Mouse (Mus musculus) midbrain, embryonic 11.5 days (tissue): ENCODE data around the gene Olfr147. TPM values are rescaled to one million over a fixed set of nuclear protein-coding genes. Genes with fewer than 3 reads are reported as not detected.
"Not testable (repeated sequence)": the region's sequence is repeated elsewhere in the genome, so short reads cannot be mapped to it uniquely, and the experiment has no call there.

Experiments
- ATAC-seq: fragments of 200-750 bp; cut with Nextera tagmentation; 2 replicates; pipeline ENCODE4 v1.8.0; 2017; ENCODE audit warnings: moderate TSS enrichment, moderate library complexity; ENCODE audit not compliant: low FRiP score
- DNase-seq: peaks from one replicate; pipeline ENCODE4 v3.0.0; 2015; ENCODE audit warnings: low spot score; ENCODE audit errors: missing footprints
- H3K27ac ChIP-seq: fragments of 300-500 bp; sonication (generic); 2 replicates; pipeline ENCODE4 v1.5.1; 2014; ENCODE audit warnings: low read depth, low read length
- H3K27me3 ChIP-seq: fragments of 300-500 bp; sonication (generic); 2 replicates; pipeline ENCODE4 v1.6.1; 2014; ENCODE audit warnings: mild to moderate bottlenecking, low read length, moderate library complexity, mixed read lengths; ENCODE audit not compliant: control insufficient read depth, insufficient read depth
- H3K36me3 ChIP-seq: fragments of 300-500 bp; sonication (generic); 2 replicates; pipeline ENCODE4 v1.6.1; 2014; ENCODE audit warnings: mild to moderate bottlenecking, low read length, moderate library complexity, mixed read lengths; ENCODE audit not compliant: control insufficient read depth, insufficient read depth
- H3K4me1 ChIP-seq: fragments of 300-500 bp; sonication (generic); 2 replicates; pipeline ENCODE4 v1.6.1; 2014; ENCODE audit warnings: low read length; ENCODE audit not compliant: control insufficient read depth, insufficient read depth
- H3K4me2 ChIP-seq: fragments of 300-500 bp; sonication (generic); 2 replicates; pipeline ENCODE4 v1.6.1; 2014; ENCODE audit warnings: mild to moderate bottlenecking, moderate library complexity
- H3K4me3 ChIP-seq: fragments of 300-500 bp; sonication (generic); 2 replicates; pipeline ENCODE4 v1.5.1; 2014; ENCODE audit warnings: low read depth, low read length
- H3K9ac ChIP-seq: fragments of 300-500 bp; sonication (generic); 2 replicates; pipeline ENCODE4 v1.6.1; 2014; ENCODE audit warnings: low read length
- H3K9me3 ChIP-seq: fragments of 300-500 bp; sonication (generic); 2 replicates; pipeline ENCODE4 v1.6.1; 2016; ENCODE audit warnings: low read length; ENCODE audit not compliant: control insufficient read depth
- WGBS: fragments of 180-500 bp; shearing (Covaris S2); extraction: QIAGEN DNeasy Blood & Tissue Kit; methylation state at CpG from one replicate; pipeline ENCODE4 v1.1.7; 2014; 5-methylcytosine and 5-hydroxymethylcytosine counted together
- polyA plus RNA-seq: library from polyadenylated mRNA; unstranded; fragments of >200 nt; fragmentation: Nextera tagmentation; extraction: Ambion mirVana; gene quantifications from 2 replicates; pipeline ENCODE4 v1.2.1, GENCODE M21; 2014

The Olfr147 gene
- not detected in 2 replicates for polyA plus RNA-seq

- Histone ChIP-seq H3K9ac (no peak within 1 kb of the TSS), H3K36me3 (no peaks in the 10 kb centered on the region), H3K27me3 (no peaks in the 10 kb centered on the region), H3K4me2 (no peak within 1 kb of the TSS), H3K4me3 (no peak within 1 kb of the TSS), H3K9me3 (no peaks in the 10 kb centered on the region), H3K27ac (no peak within 1 kb of the TSS), H3K4me1 (no peaks in the 10 kb centered on the region)
- WGBS = 81% methylated on average over 1 of the region's 1 CpGs
- no peak for ATAC-seq
- no peak for DNase-seq
Observed at GRCm38 (mm10) chr9:38401398-38401797, at the start of gene Olfr147. Gene Olfr147, plus strand, starts transcription at chr9:38401698.

DNA sequence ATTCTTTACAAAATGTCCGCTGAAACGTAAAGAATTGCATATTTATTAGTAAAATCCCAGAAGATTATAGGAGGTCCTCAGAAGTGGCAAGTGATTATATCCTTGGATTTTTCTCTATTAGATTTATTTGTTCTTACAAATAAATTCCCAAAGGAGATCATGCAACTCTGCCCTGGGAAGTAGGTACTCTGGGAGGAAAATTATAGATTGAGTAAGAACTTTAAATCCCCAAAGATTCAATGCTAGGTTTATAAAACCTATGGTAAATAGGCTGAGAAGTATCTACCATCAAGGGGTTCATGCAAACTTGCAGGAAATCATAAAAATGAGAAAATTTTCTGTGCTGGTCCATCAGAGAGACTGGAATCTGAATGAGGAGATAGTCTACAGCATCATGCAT lies 34.9 kb upstream of the Olfr147 start, which contains the start of gene Olfr250:
Gene Olfr250, plus strand, starts transcription at position 301 of the 400 bp plus-strand sequence.
- no peak for ATAC-seq
- Histone ChIP-seq H3K4me3 (no peak within 1 kb of the TSS), H3K27me3 (no peaks in the 10 kb centered on the region), H3K4me1 (no peaks in the 10 kb centered on the region), H3K9ac (no peak within 1 kb of the TSS), H3K4me2 (no peak within 1 kb of the TSS), H3K27ac (no peak within 1 kb of the TSS), H3K36me3 (no peaks in the 10 kb centered on the region), H3K9me3 (no peaks in the 10 kb centered on the region)
- DNase-seq = no peak
- 88% methylated on average over 2 of the region's 2 CpGs for WGBS

DNA sequence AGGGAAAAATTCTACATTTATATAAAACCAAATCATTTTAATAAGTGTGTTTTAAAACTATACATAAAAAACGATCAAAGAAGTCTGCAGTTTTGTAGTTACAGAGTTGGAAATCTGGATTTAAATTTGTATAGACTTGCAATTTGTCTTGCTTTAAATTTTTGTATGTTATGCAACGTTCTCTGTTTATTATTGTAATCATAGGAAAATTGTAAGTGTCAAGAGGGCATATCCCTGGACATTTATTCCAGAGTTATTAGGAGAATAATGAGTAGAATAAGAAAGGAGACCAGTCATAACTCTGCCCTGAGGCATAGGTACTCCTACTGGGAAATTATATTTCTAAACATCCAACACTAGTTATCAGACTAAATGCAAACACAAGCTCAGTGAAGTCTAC lies 24.7 kb upstream of the Olfr147 start, which contains the start of gene Olfr251:
Gene Olfr251, plus strand, starts transcription at position 301 of the 400 bp plus-strand sequence.
- Histone ChIP-seq H3K4me1 (no peaks in the 10 kb centered on the region), H3K4me2 (no peak within 1 kb of the TSS), H3K9ac (no peak within 1 kb of the TSS), H3K36me3 (no peaks in the 10 kb centered on the region), H3K9me3 (no peaks in the 10 kb centered on the region), H3K4me3 (no peak within 1 kb of the TSS), H3K27ac (no peak within 1 kb of the TSS), H3K27me3 (no peaks in the 10 kb centered on the region)
- no peak for DNase-seq
- ATAC-seq = no peak
- WGBS = 81% methylated on average over 2 of the region's 2 CpGs

GRCm38 (mm10) chr9:38407502-38407901 lies 6.0 kb downstream of the Olfr147 start:
- H3K36me3 ChIP-seq, H3K4me3 ChIP-seq, H3K9ac ChIP-seq, H3K4me2 ChIP-seq, H3K4me1 ChIP-seq, ATAC-seq, H3K9me3 ChIP-seq, DNase-seq, H3K27ac ChIP-seq, H3K27me3 ChIP-seq: not testable (repeated sequence)
- WGBS = 91% methylated on average over 3 of the region's 3 CpGs

- H3K4me1 ChIP-seq, ATAC-seq, H3K27me3 ChIP-seq, H3K4me2 ChIP-seq, H3K36me3 ChIP-seq, H3K27ac ChIP-seq, H3K9ac ChIP-seq, DNase-seq, H3K4me3 ChIP-seq, H3K9me3 ChIP-seq: not testable (repeated sequence)
- 93% methylated on average over 14 of the region's 14 CpGs for WGBS
Observed at GRCm38 (mm10) chr9:38413502-38413901, 12.0 kb downstream of the Olfr147 start.

- no peaks in the 10 kb centered on the region for H3K27me3 ChIP-seq
- H3K4me1 ChIP-seq = no peaks in the 10 kb centered on the region
- no peak overlapping the region for H3K27ac ChIP-seq
- ATAC-seq (no peak), DNase-seq (no peak)
- no peaks in the 10 kb centered on the region for H3K36me3 ChIP-seq
- H3K9ac ChIP-seq = no peak overlapping the region
- no peak overlapping the region for H3K4me3 ChIP-seq
- no peak overlapping the region for H3K4me2 ChIP-seq
- no peaks in the 10 kb centered on the region for H3K9me3 ChIP-seq
Observed at GRCm38 (mm10) chr9:38423801-38424200, 22.3 kb downstream of the Olfr147 start.

- 54% methylated on average over 1 of the region's 1 CpGs for whole genome bisulfite sequencing
- ATAC-seq (no peak), DNase-seq (no peak)
- Histone ChIP-seq H3K4me1 (no peaks in the 10 kb centered on the region), H3K9me3 (no peaks in the 10 kb centered on the region), H3K4me3 (no peak overlapping the region), H3K9ac (no peak overlapping the region), H3K27me3 (no peaks in the 10 kb centered on the region), H3K27ac (no peak overlapping the region), H3K4me2 (no peak overlapping the region), H3K36me3 (no peaks in the 10 kb centered on the region)
Observed at GRCm38 (mm10) chr9:38427026-38427425, 25.5 kb downstream of the Olfr147 start.

DNA sequence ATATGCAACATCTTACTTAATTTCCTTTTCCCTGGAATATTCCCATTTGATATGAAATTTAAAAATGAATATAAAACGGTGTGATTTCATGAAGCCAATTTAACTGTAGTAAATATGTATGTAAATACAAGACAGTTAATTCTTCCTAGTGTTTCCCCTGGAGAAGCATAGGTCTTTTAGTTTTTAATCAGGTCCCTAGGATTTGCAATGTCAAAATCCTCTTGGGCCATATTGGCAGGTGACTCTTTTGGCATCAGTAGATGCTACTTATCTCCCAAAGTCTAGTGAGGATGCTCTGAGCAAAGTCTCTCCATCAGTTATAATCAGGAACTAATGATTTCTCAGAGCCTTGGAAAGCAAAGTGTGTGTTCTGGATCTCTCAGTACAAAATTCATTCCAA lies 27.7 kb downstream of the Olfr147 start, which contains the start of gene Olfr901:
Gene Olfr901, plus strand, starts transcription at position 301 of the 400 bp plus-strand sequence.
- no peak within 1 kb of the TSS for H3K9ac ChIP-seq
- H3K27me3 ChIP-seq = no peaks in the 10 kb centered on the region
- no peaks in the 10 kb centered on the region for H3K9me3 ChIP-seq
- no peak within 1 kb of the TSS for H3K4me2 ChIP-seq
- H3K4me1 ChIP-seq = no peaks in the 10 kb centered on the region
- 92% methylated on average over 1 of the region's 1 CpGs for WGBS
- no peaks in the 10 kb centered on the region for H3K36me3 ChIP-seq
- no peak within 1 kb of the TSS for H3K4me3 ChIP-seq
- no peak for DNase-seq
- ATAC-seq = no peak
- no peak within 1 kb of the TSS for H3K27ac ChIP-seq

DNA sequence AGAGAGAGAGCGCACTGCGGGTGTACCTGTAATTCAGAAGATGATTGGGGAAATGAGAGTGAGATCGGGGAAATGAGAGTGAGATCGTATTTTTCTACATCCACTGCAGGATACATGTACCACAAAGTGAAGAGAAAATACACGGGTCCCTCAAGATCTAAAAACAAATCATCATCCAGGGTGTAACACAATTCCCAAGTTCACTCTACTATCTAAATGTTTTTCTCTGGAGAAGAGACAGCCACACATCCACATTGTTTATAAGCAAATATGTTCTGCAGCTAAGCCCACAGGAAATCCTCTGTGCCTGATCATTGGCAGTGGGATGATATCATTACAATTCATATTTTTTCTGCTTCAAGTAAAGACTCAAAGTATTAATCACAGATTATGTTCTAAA lies 45.9 kb downstream of the Olfr147 start, which contains the start of gene Olfr902:
Gene Olfr902, plus strand, starts transcription at position 301 of the 400 bp plus-strand sequence.
- DNase-seq (no peak), ATAC-seq (no peak)
- no peaks in the 10 kb centered on the region for H3K36me3 ChIP-seq
- H3K9me3 ChIP-seq = no peaks in the 10 kb centered on the region
- H3K27ac ChIP-seq = no peak within 1 kb of the TSS
- H3K4me1 ChIP-seq = no peaks in the 10 kb centered on the region
- no peak within 1 kb of the TSS for H3K4me3 ChIP-seq
- H3K9ac ChIP-seq = no peak within 1 kb of the TSS
- 91% methylated on average over 5 of the region's 5 CpGs for WGBS
- H3K27me3 ChIP-seq = no peaks in the 10 kb centered on the region
- H3K4me2 ChIP-seq = no peak within 1 kb of the TSS
